Mouse (Mus musculus) neural tube, embryonic 15.5 days (tissue): ENCODE data around the gene Cdk9. TPM values are rescaled to one million over a fixed set of nuclear protein-coding genes. Genes with fewer than 3 reads are reported as not detected.

Experiments
- ATAC-seq: fragments of 200-750 bp; cut with Nextera tagmentation; 2 replicates; pipeline ENCODE4 v1.8.0; 2017; ENCODE audit warnings: mild to moderate bottlenecking, moderate TSS enrichment, moderate library complexity; ENCODE audit not compliant: low FRiP score
- H3K27ac ChIP-seq: fragments of 300-500 bp; sonication (generic); replicated peaks from 2 replicates; pipeline ENCODE4 v1.5.1; 2015; ENCODE audit warnings: mild to moderate bottlenecking, inconsistent platforms
- H3K27me3 ChIP-seq: fragments of 300-500 bp; sonication (generic); replicated peaks from 2 replicates; pipeline ENCODE4 v1.6.1; 2015; ENCODE audit warnings: inconsistent platforms
- H3K36me3 ChIP-seq: fragments of 300-500 bp; sonication (generic); 2 replicates; pipeline ENCODE4 v1.6.1; 2015; ENCODE audit warnings: inconsistent platforms
- H3K4me1 ChIP-seq: fragments of 300-500 bp; sonication (generic); 2 replicates; pipeline ENCODE4 v1.6.1; 2015; ENCODE audit warnings: inconsistent platforms
- H3K4me2 ChIP-seq: fragments of 300-500 bp; sonication (generic); 2 replicates; pipeline ENCODE4 v1.6.1; 2015; ENCODE audit warnings: inconsistent platforms, mild to moderate bottlenecking, moderate library complexity
- H3K4me3 ChIP-seq: fragments of 300-500 bp; sonication (generic); replicated peaks from 2 replicates; pipeline ENCODE4 v1.5.1; 2015; ENCODE audit warnings: mild to moderate bottlenecking, inconsistent platforms
- H3K9ac ChIP-seq: fragments of 300-500 bp; sonication (generic); replicated peaks from 2 replicates; pipeline ENCODE4 v1.6.1; 2015; ENCODE audit warnings: mild to moderate bottlenecking, inconsistent platforms
- H3K9me3 ChIP-seq: fragments of 300-500 bp; sonication (generic); replicated peaks from 2 replicates; pipeline ENCODE4 v1.6.1; 2016; ENCODE audit warnings: inconsistent platforms
- WGBS: fragments of 180-500 bp; shearing (Covaris S2); methylation state at CpG from one replicate; pipeline ENCODE4 v1.1.7; 2015; ENCODE audit warnings: mixed read lengths; 5-methylcytosine and 5-hydroxymethylcytosine counted together
- polyA plus RNA-seq: library from polyadenylated mRNA; unstranded; fragments of >200 nt; fragmentation: Nextera tagmentation; extraction: Ambion mirVana; gene quantifications from 2 replicates; pipeline ENCODE4 v1.2.1, GENCODE M21; 2015

Cdk9 gene
- polyA plus RNA-seq, 1 experiment from 2014 or later = 63.0 TPM

- 70% methylated on average over 2 of the region's 2 CpGs for WGBS
- no peak for ATAC-seq
- Histone ChIP-seq H3K9ac (no peak within 1 kb of the TSS), H3K9me3 (no peaks in the 10 kb centered on the region), H3K4me1 (no peaks in the 10 kb centered on the region), H3K27me3 (no peaks in the 10 kb centered on the region), H3K4me2 (no peak within 1 kb of the TSS), H3K4me3 (no peak within 1 kb of the TSS), H3K36me3 (peaks cover 58% of the 10 kb centered on the region), H3K27ac (no peak within 1 kb of the TSS)
These were observed 8.9 kb downstream of the Cdk9 start, which contains the start of gene Fpgs for GRCm38 (mm10) chr2:32704021-32704421. Gene Fpgs, minus strand, starts transcription at chr2:32704145.

GRCm38 (mm10) chr2:32703046-32703445 lies 9.8 kb downstream of the Cdk9 start:
- no peak overlapping the region for H3K4me2 ChIP-seq
- H3K9ac ChIP-seq = no peak overlapping the region
- no peaks in the 10 kb centered on the region for H3K27me3 ChIP-seq
- peaks cover 49% of the 10 kb centered on the region for H3K36me3 ChIP-seq
- H3K27ac ChIP-seq = no peak overlapping the region
- H3K4me1 ChIP-seq = no peaks in the 10 kb centered on the region
- ATAC-seq = no peak
- H3K4me3 ChIP-seq = no peak overlapping the region
- WGBS = 97% methylated on average over 8 of the region's 8 CpGs
- H3K9me3 ChIP-seq = no peaks in the 10 kb centered on the region

- Histone ChIP-seq H3K4me3 (no peak overlapping the region), H3K36me3 (peaks cover 31% of the 10 kb centered on the region), H3K9ac (no peak overlapping the region), H3K27me3 (no peaks in the 10 kb centered on the region), H3K9me3 (no peaks in the 10 kb centered on the region), H3K27ac (no peak overlapping the region), H3K4me2 (no peak overlapping the region), H3K4me1 (no peaks in the 10 kb centered on the region)
- WGBS = 90% methylated on average over 14 of the region's 14 CpGs
- ATAC-seq = no peak
These were observed 11.7 kb downstream of the Cdk9 start for GRCm38 (mm10) chr2:32700966-32701743.

DNA sequence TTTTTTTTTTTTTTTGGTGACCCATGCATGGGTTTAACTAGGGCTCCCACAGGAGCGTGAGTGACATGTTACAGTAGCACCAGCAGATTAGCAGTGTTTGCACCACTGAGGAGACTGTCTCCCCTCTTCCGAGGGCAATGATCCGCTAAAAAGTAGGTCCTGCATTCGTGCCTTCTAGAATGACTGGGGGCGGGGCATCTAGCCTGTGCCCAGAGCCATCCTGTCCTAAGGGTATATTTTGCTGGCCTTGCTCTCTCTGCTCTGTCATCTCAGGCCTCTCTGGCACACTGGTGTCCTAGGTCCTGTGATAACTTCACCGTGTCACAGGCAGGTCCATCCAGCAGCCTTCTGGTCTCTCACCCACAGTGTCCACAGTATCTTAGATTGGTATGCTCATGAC lies 13.2 kb downstream of the Cdk9 start:
- H3K36me3 ChIP-seq = peaks cover 17% of the 10 kb centered on the region
- 88% methylated on average over 6 of the region's 6 CpGs for WGBS
- ATAC-seq = no peak

GRCm38 (mm10) chr2:32694691-32695090 lies 18.2 kb downstream of the Cdk9 start:
- no peak for ATAC-seq
- peak overlapping the region; percentile 85 for H3K4me2 ChIP-seq
- peak overlapping the region; percentile 46 for H3K9ac ChIP-seq
- no peaks in the 10 kb centered on the region for H3K36me3 ChIP-seq
- peak overlapping the region; percentile 89 for H3K27ac ChIP-seq
- H3K4me3 ChIP-seq = peak overlapping the region; percentile 88
- no peaks in the 10 kb centered on the region for H3K9me3 ChIP-seq
- H3K27me3 ChIP-seq = no peaks in the 10 kb centered on the region
- WGBS = 89% methylated on average over 12 of the region's 12 CpGs
- H3K4me1 ChIP-seq = peaks cover 29% of the 10 kb centered on the region

More for the DNA sequence above, 13.2 kb downstream of the Cdk9 start:
- Histone ChIP-seq H3K9ac (no peak overlapping the region), H3K27me3 (no peaks in the 10 kb centered on the region), H3K27ac (no peak overlapping the region), H3K4me3 (no peak overlapping the region), H3K9me3 (no peaks in the 10 kb centered on the region), H3K4me2 (no peak overlapping the region), H3K4me1 (peaks cover under 1% of the 10 kb centered on the region; the same call in 1 of the 2 replicates)

- H3K4me1 ChIP-seq = peaks cover 29% of the 10 kb centered on the region
- H3K9ac ChIP-seq = peak overlapping the region; percentile 91
- under 1% methylated on average over 51 of the region's 51 CpGs for WGBS
- H3K9me3 ChIP-seq = no peaks in the 10 kb centered on the region
- peak overlapping the region; percentile 88 for H3K4me3 ChIP-seq
- H3K4me2 ChIP-seq = peak overlapping the region; percentile 85
- peak; percentile 98 for ATAC-seq
- no peaks in the 10 kb centered on the region for H3K27me3 ChIP-seq
- H3K27ac ChIP-seq = peak overlapping the region; percentile 89
- H3K36me3 ChIP-seq = no peaks in the 10 kb centered on the region
These were observed 19.0 kb downstream of the Cdk9 start for GRCm38 (mm10) chr2:32693823-32694411.

GRCm38 (mm10) chr2:32693282-32693681 lies 19.6 kb downstream of the Cdk9 start:
- H3K4me3 ChIP-seq = peak overlapping the region; percentile 88
- peak overlapping the region; percentile 91 for H3K9ac ChIP-seq
- peak overlapping the region; percentile 89 for H3K27ac ChIP-seq
- 15% methylated on average over 7 of the region's 7 CpGs for WGBS
- no peak for ATAC-seq
- no peaks in the 10 kb centered on the region for H3K9me3 ChIP-seq
- peaks cover 29% of the 10 kb centered on the region for H3K4me1 ChIP-seq
- no peaks in the 10 kb centered on the region for H3K36me3 ChIP-seq
- peak overlapping the region; percentile 85 for H3K4me2 ChIP-seq
- no peaks in the 10 kb centered on the region for H3K27me3 ChIP-seq

DNA sequence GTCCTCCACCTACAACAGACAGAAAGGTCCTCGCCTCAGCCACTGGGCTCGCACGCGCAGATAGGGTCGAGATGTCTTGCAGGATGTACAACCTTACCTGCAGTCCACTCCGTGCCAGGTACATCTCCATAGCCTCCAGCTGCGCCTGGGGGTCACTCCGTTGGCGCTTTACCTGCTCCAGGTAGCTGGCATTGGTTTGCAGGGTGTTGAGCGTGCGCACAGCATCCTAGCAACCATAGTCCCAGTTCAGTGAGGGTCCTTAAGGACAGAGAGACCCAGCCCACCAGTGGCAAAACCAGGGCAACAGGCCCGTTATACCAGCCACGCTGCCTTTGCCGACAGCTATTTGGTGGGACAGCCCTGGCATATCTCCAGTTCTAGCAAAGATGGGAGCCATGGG lies 20.4 kb downstream of the Cdk9 start:
- peak overlapping the region; percentile 88; the same call in 1 of the 2 replicates for H3K4me3 ChIP-seq
- no peaks in the 10 kb centered on the region for H3K27me3 ChIP-seq
- ATAC-seq = no peak
- 92% methylated on average over 14 of the region's 14 CpGs for WGBS
- H3K4me1 ChIP-seq = peaks cover 29% of the 10 kb centered on the region
- no peak overlapping the region for H3K9ac ChIP-seq
- H3K27ac ChIP-seq = no peak overlapping the region
- no peaks in the 10 kb centered on the region for H3K9me3 ChIP-seq
- H3K36me3 ChIP-seq = peaks cover 3% of the 10 kb centered on the region
- H3K4me2 ChIP-seq = peak overlapping the region; percentile 85

DNA sequence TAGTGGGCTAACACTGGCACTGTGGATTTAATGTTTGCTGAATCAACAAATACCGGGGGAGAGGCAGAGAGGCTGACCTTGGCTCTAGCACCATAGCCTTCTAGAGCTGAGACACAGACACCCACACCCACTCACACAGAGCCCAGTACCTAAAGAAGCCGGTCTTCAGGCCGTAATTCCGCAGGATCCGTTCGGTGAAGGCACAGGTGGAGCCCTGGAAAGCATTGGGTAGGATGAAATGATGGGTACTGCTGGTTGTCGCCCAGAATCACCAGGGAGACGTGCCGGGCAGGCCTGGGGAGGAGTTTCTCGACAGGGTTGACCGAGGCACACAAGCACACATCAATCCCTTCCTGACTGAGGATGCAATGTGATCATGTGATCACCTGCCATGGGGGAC lies 21.8 kb downstream of the Cdk9 start:
- WGBS = 83% methylated on average over 11 of the region's 11 CpGs
- ATAC-seq = no peak
- H3K27me3 ChIP-seq = no peaks in the 10 kb centered on the region
- no peak overlapping the region for H3K4me2 ChIP-seq
- H3K9ac ChIP-seq = no peak overlapping the region
- H3K9me3 ChIP-seq = no peaks in the 10 kb centered on the region
- no peak overlapping the region for H3K27ac ChIP-seq
- H3K36me3 ChIP-seq = peaks cover 17% of the 10 kb centered on the region
- no peak overlapping the region for H3K4me3 ChIP-seq
- peaks cover 29% of the 10 kb centered on the region for H3K4me1 ChIP-seq

GRCm38 (mm10) chr2:32689420-32689819 lies 23.5 kb downstream of the Cdk9 start:
- ATAC-seq = no peak
- H3K27me3 ChIP-seq = no peaks in the 10 kb centered on the region
- 21% methylated on average over 5 of the region's 5 CpGs for WGBS
- H3K4me3 ChIP-seq = no peak overlapping the region
- peaks cover 26% of the 10 kb centered on the region for H3K4me1 ChIP-seq
- no peak overlapping the region for H3K27ac ChIP-seq
- H3K4me2 ChIP-seq = no peak overlapping the region
- H3K9ac ChIP-seq = no peak overlapping the region
- no peaks in the 10 kb centered on the region for H3K9me3 ChIP-seq
- peaks cover 29% of the 10 kb centered on the region for H3K36me3 ChIP-seq

DNA sequence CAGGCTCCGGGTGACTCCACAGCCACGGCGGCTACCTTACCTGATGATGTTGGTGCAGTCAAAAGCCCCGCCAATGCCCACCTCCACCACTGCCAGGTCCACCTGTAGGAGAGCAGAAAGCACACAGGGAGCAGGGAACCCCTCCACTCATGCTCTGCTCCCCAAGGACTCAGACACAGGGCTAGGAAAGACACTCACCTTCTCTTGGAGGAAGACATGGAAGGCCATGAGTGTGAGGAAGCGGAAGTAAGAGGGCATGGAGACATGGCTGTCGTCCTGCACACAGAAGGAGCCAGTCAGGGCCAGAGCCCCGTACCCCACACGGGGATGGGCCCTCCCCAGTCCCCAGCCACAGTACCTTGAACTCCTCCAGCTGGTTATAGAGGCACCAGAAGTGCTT lies 25.3 kb downstream of the Cdk9 start:
- WGBS = 97% methylated on average over 8 of the region's 8 CpGs

DNA sequence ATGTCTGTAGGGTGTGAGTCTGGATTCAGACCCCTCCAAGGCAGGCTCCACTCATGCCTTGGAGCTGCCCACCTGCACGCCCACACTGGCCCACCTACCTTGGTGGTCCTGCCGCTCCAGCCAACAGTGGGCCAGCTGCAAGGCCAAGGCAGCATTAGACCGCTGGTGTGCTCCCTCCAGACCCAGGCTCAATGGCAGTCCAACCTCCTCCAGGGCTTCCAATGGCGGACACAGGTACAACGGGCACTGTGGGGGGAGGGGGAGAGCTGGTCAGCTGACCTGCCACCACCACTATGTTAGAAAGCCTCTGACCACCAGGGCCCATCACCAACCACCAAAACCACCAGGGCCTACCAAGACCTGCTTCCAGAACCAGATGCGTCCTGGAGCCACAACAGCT lies 26.2 kb downstream of the Cdk9 start:
- 93% methylated on average over 5 of the region's 6 CpGs for WGBS
- Histone ChIP-seq H3K4me2 (no peak overlapping the region), H3K27ac (no peak overlapping the region), H3K36me3 (peaks cover 50% of the 10 kb centered on the region), H3K9ac (no peak overlapping the region), H3K9me3 (no peaks in the 10 kb centered on the region), H3K4me1 (peaks cover 6% of the 10 kb centered on the region; the same call in 1 of the 2 replicates), H3K4me3 (no peak overlapping the region), H3K27me3 (no peaks in the 10 kb centered on the region)
- ATAC-seq = no peak

More for the DNA sequence above, 25.3 kb downstream of the Cdk9 start:
- H3K27ac ChIP-seq = no peak overlapping the region
- peaks cover 12% of the 10 kb centered on the region for H3K4me1 ChIP-seq
- ATAC-seq = no peak
- H3K36me3 ChIP-seq = peaks cover 48% of the 10 kb centered on the region
- no peak overlapping the region for H3K4me3 ChIP-seq
- H3K9me3 ChIP-seq = no peaks in the 10 kb centered on the region
- no peak overlapping the region for H3K9ac ChIP-seq
- no peaks in the 10 kb centered on the region for H3K27me3 ChIP-seq
- no peak overlapping the region for H3K4me2 ChIP-seq
